Comparison of ENCODE assay signal across 27 mouse cellular contexts in genomic region chr4:149328735-149329134, GRCm38 (mm10).
"Had no signal": no experiment of that assay in that cellular context is flagged by ENCODE, and none has a peak within 500 bp of the region (broad histone marks: within the 10 kb centered on the region; RNA-seq: fewer than 3 reads in every experiment).

No protein-coding gene starts in this region.

- H3K4me1 ChIP-seq: limb, embryonic 12.5 days; limb, embryonic 13.5 days; limb, embryonic 15.5 days; liver, embryonic 12.5 days; liver, embryonic 13.5 days; liver, embryonic 15.5 days; megakaryocyte, embryonic 14.5 days; midbrain, embryonic 10.5 days; midbrain, embryonic 12.5 days; midbrain, embryonic 13.5 days; midbrain, embryonic 15.5 days; neural tube, embryonic 12.5 days had no signal

- H3K4me3 ChIP-seq: left cerebral cortex, adult 2 months; limb, embryonic 10.5 days; limb, embryonic 12.5 days; limb, embryonic 13.5 days; limb, embryonic 15.5 days; liver, embryonic 12.5 days; liver, embryonic 13.5 days; liver, embryonic 15.5 days; lung, embryonic 15.5 days; megakaryocyte, embryonic 14.5 days; midbrain, embryonic 10.5 days; midbrain, embryonic 12.5 days; midbrain, embryonic 13.5 days; midbrain, embryonic 15.5 days; neural tube, embryonic 12.5 days had no signal

- H3K4me2 ChIP-seq: limb, embryonic 12.5 days; limb, embryonic 13.5 days; limb, embryonic 15.5 days; liver, embryonic 11.5 days; liver, embryonic 12.5 days; liver, embryonic 13.5 days; liver, embryonic 15.5 days; lung, embryonic 14.5 days; lung, embryonic 15.5 days; midbrain, embryonic 11.5 days; midbrain, embryonic 12.5 days; midbrain, embryonic 13.5 days; midbrain, embryonic 15.5 days; neural tube, embryonic 12.5 days had no signal

- H3K27me3 ChIP-seq: limb, embryonic 12.5 days; limb, embryonic 13.5 days; limb, embryonic 15.5 days; liver, embryonic 12.5 days; liver, embryonic 13.5 days; liver, embryonic 15.5 days; lung, embryonic 15.5 days; megakaryocyte, embryonic 14.5 days; midbrain, embryonic 12.5 days; midbrain, embryonic 13.5 days; midbrain, embryonic 15.5 days; neural tube, embryonic 12.5 days had no signal

- DNase-seq: left cerebral cortex, postnatal 4 days; liver; liver, embryonic 13.5 days; liver, postnatal 0 days; lung, adult 18-20 months; lung, embryonic 14.5 days; lung, postnatal 10 days; lung, postnatal 14 days; lung, postnatal 36 days; lung, postnatal 4 days; midbrain, embryonic 14.5 days had no signal
